Mouse (Mus musculus) effector memory CD4-positive, alpha-beta T cell, adult 5 months (primary cell): ENCODE data around the gene Ermard. TPM values are rescaled to one million over a fixed set of nuclear protein-coding genes. Genes with fewer than 3 reads are reported as not detected.

Experiments
- polyA plus RNA-seq: library from polyadenylated mRNA; unstranded; fragments of 100-300 nt; shearing (Covaris generic); gene quantifications from one replicate; pipeline ENCODE4 v1.2.1, GENCODE M21; 2017

The Ermard gene
- polyA plus RNA-seq, result 77.1 TPM

DNA sequence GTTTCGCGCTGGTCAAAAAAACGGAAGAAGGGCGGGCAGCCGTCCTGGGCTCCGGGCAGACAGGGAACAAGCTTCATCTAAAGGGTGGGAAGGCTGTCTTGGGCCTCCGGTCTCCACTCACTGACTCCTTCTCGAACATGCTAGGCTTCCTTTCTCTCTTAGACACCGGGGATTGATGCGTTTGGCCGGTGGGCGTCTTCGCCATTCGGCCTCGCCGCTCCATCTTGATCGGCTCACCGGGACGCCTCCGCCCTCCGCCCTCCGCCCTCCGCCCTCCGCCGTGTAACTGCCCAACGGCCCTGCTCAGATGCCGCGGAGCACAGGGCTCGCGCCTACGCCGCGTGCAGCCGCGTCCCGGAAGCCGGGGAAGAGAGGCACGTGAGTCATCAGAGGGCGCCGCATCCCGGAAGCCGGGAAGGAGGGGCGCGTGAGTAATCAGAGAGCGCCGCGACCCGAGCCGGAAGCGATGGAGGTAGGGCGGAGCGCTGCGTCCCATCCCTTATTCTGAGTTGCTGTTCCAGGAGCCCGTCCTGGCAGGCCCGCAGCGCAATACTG lies at the start of gene Ermard, which contains the start of the genes Tcte3 and Gm3448:
Gene Ermard (plus strand): TSS at position 34 of the 555 bp plus-strand sequence.
Gene Tcte3 (minus strand): TSS at position 314 of the 555 bp plus-strand sequence.
Gene Gm3448 (minus strand): TSS at position 363 of the 555 bp plus-strand sequence.

GRCm38 (mm10) chr17:15009706-15010413 lies 31.1 kb upstream of the Ermard start, which contains the start of gene Gm3435:
Gm3435 (plus strand) TSS chr17:15010176.

Other genes with a start within 250 kb of the Ermard start
- gene Wdr27, start 98.0 kb upstream of the Ermard start, polyA plus RNA-seq, result 0.91 TPM
- gene 1600012H06Rik, start 98.0 kb upstream of the Ermard start, polyA plus RNA-seq, result 19.4 TPM
- gene Phf10, start 79.9 kb upstream of the Ermard start, polyA plus RNA-seq, result 30.2 TPM
- gene 9030025P20Rik, start 62.7 kb upstream of the Ermard start, polyA plus RNA-seq, result 11.6 TPM
- gene Gm3417, start 62.4 kb upstream of the Ermard start, polyA plus RNA-seq, result 1.2 TPM
- 3.0 TPM for gene Gm3435, start 31.0 kb upstream of the Ermard start, polyA plus RNA-seq
- gene Tcte3, start 280 bp downstream of the Ermard start, polyA plus RNA-seq, result not detected
- 0.77 TPM for gene Gm3448, start 329 bp downstream of the Ermard start, polyA plus RNA-seq